Mouse (Mus musculus) brain, embryonic 14.5 days (tissue): ENCODE data around the gene Clca3a1. TPM values are rescaled to one million over a fixed set of nuclear protein-coding genes. Genes with fewer than 3 reads are reported as not detected.
"Not testable (repeated sequence)": the region's sequence is repeated elsewhere in the genome, so short reads cannot be mapped to it uniquely, and the experiment has no call there.

Experiments
- DNase-seq: peaks from one replicate; pipeline ENCODE4 v3.0.0-alpha.2; 2011; ENCODE audit warnings: low read depth
- CTCF ChIP-seq: fragments of 200-500 bp; IDR thresholded peaks from 2 replicates; pipeline ENCODE4 v1.5.1; 2012; ENCODE audit warnings: inconsistent platforms, mild to moderate bottlenecking, moderate library complexity, borderline replicate concordance; ENCODE audit not compliant: insufficient read depth, insufficient read length; ENCODE audit errors: extremely low read depth
- POLR2A ChIP-seq: fragments of 200-500 bp; IDR thresholded peaks from 2 replicates; pipeline ENCODE4 v1.6.1; 2012; ENCODE audit warnings: mild to moderate bottlenecking, inconsistent platforms, borderline replicate concordance; ENCODE audit not compliant: poor library complexity, insufficient read depth, insufficient read length, severe bottlenecking; ENCODE audit errors: extremely low read depth
- polyA plus RNA-seq: library from polyadenylated mRNA; depleted of rRNA; stranded (reverse); fragments of >200 nt; gene quantifications from 2 replicates; pipeline ENCODE4 v1.2.3, GENCODE M21; 2012; rRNA removed

The Clca3a1 gene
- 0.34 and 0.54 TPM in 2 replicates for polyA plus RNA-seq

DNA sequence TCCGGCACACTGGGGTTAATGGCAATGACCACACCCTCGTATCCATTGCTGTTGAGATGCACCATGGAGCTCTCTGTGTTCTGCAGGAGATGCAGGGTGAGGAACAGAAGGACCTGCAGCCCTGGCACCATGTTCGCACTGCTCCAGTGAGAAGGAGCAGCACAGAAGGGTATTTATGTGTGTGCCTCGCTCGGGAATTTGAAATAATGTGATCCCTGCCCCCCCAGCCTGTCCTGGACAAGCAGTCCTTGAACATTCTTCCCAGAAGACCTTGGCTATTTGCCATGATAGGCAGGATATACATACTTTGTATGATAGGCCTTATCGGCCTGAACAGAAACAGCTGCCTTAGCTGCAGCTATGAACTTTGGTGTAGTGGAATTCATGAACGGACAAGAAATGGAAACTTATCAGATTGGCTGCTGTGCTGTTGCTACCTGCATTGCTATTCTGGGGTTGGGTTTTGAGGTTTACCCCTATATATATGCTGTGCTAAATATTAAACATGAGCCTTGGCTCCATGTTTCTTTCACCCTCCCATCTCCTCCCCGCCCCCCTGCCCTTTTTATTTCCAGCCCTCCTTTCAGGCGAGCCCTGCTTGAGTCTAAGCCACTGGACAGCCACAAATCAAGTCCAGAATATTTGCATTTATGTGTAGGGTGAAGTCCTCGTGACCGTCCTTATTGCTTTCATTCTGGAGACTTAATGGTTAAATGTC, at the start of gene Clca3a1:
Gene Clca3a1 (minus strand): TSS at position 386 of the 718 bp plus-strand sequence.
- TF ChIP-seq CTCF (no peak), POLR2A (no peak)
- DNase-seq, result no peak

- peak; percentile 38 for DNase-seq
These were observed 47.6 kb upstream of the Clca3a1 start for GRCm38 (mm10) chr3:144808153-144808925.

DNA sequence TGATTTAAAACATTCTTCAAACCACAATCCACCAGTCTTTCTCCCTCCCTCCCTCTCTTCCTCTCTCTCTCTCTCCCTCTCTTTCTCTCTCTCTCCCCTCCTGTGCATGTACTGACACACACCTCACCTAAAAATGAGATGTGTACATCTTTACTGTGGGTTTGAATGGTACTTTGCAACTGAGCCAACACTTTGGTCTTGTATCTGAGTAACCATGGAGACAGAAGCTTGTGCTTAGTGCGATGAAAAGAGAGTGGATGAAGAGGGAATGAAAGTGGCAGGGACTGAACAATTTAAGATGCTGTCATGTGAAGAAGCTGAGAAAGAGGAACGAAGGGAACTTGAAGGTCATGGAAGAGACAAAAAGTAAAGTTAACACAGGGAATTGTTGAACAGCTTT, 45.8 kb upstream of the Clca3a1 start:
- DNase-seq, result not testable (repeated sequence)

DNA sequence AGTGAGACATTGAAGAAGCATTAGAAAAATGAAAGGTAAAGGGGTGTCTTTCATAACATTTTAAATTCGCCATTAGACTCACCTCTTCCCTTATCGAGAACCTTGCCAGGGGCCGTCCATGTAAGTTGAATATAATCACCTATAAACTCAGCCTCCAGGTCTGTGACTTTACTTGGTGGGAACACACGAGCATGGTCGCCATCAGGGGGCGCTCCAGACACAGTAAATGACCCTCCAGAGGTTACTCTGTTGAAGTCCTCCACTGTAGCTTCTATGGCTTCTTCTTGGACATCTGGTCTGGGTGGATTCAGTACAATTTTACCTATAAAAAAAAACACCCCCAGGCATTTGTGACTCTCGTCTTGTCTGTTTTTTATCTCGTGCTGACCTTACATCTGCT, 41.1 kb upstream of the Clca3a1 start:
- DNase-seq, result peak; percentile 46
- TF ChIP-seq POLR2A, result no peak
- peak; percentile 34; the same call in 1 of the 2 replicates for TF ChIP-seq CTCF

DNA sequence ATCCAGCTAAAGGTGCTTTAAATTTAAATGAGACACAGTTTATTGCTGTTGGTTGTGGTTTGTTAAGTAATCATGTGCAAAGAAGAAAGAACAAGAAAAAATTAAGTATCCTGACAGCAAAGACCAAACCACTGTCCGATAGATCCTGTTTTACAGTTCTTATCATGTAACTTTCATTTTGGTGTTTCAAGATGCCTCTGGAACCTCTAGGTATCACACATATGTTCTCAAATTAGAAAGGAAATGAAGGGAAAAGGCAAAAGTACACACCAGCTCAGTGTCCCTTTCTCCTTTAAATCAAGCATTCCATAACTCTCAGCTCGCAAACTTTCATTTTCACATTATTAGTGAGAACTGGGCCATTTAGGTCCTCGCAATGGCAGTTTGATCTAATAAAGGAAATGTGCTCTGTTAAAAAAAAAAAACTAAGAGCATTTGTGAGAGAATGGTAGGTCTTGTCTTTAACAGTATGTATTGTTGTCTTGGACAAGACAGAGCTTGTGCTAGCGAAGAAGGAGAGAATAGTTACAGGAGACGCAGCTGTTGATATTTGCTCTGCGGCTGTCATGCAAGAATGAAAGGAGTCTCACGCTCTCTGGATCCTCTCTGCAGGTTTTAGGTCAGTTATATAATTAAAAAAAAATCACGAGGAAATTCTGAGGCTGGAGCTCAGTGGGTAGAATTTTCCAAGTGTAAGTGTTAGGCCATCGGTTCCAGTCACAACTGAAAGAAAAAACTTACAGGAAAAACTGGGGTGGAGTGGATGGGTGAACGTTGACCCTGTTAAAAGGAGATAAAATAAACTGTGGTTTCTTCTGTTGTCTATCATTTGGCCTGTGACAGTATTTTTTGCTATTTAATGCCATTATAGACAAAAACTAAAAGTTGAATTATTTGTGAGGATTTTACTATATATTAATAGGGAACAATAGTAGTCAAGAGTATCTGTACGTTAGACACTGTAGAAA, 24.7 kb upstream of the Clca3a1 start:
- DNase-seq, result no peak
- TF ChIP-seq CTCF, result no peak
- no peak for TF ChIP-seq POLR2A

GRCm38 (mm10) chr3:144765161-144765560, 4.4 kb upstream of the Clca3a1 start:
- DNase-seq, result no peak
- TF ChIP-seq CTCF (no peak), POLR2A (no peak)

- no peak for DNase-seq
- no peak for TF ChIP-seq POLR2A
- TF ChIP-seq CTCF, result no peak
These were observed 677 bp upstream of the Clca3a1 start for GRCm38 (mm10) chr3:144761454-144761853.

DNA sequence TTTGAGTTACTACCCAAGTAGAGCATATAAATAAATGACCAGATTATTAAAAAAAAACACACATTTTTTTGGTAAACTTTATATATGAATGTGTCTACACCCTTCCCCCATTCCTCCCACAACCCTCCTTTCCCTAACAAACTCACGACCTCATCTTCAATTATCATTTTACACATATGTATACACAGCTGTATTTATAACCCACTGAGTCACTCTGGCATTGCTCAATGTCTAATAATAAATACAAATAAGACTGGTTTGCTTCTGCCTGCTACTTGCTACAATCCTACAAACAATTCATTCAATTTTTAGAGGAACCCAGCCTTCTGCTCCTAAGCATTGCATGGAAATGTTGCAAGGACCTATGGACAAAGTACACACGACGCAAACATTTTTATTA, 1.1 kb downstream of the Clca3a1 start:
- TF ChIP-seq POLR2A, result no peak
- TF ChIP-seq CTCF, result no peak

DNA sequence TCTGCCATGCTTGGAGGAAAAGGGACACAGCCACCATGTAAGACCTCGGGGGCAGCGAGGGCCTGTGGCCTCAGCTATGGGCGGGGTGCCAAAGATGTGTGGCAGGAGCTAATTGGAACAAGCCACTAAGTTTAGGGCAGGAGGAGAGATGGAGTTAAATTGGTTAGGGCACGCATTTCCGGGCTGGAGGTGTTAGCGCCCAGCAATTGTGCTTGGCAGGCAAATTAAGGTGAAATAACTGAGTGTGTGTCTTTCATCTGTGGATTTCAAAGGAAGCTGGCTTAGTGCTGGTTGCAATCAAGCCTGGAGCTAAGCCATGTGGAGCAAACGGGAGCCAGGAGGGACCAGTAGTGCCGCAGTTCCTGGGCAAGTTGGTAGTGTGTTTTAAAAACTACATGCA, 4.7 kb downstream of the Clca3a1 start:
- DNase-seq, result peak; percentile 61

More for the DNA sequence above, 1.1 kb downstream of the Clca3a1 start:
- no peak for DNase-seq

DNA sequence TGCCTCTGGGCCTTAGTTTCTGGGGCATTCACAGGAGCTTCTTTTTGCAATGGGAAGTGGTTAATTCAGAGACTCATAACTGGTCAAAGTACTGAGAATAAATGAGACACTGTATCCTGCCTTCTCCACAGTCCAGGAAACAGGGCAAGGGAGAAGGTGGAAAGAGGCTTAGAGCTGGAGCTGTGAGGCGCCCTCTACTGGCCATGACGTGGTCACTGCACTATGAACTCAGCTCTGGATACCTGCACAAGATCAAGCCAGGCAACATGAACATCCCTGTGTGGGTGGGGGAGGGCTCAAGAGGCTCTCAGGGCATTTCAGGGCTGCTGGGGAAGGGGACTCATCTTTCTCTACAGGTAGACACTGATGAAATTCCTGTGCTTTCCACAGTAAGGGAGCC, 7.7 kb downstream of the Clca3a1 start:
- TF ChIP-seq POLR2A (no peak), CTCF (peak; percentile 45; the same call in 1 of the 2 replicates)
- DNase-seq, result no peak

DNA sequence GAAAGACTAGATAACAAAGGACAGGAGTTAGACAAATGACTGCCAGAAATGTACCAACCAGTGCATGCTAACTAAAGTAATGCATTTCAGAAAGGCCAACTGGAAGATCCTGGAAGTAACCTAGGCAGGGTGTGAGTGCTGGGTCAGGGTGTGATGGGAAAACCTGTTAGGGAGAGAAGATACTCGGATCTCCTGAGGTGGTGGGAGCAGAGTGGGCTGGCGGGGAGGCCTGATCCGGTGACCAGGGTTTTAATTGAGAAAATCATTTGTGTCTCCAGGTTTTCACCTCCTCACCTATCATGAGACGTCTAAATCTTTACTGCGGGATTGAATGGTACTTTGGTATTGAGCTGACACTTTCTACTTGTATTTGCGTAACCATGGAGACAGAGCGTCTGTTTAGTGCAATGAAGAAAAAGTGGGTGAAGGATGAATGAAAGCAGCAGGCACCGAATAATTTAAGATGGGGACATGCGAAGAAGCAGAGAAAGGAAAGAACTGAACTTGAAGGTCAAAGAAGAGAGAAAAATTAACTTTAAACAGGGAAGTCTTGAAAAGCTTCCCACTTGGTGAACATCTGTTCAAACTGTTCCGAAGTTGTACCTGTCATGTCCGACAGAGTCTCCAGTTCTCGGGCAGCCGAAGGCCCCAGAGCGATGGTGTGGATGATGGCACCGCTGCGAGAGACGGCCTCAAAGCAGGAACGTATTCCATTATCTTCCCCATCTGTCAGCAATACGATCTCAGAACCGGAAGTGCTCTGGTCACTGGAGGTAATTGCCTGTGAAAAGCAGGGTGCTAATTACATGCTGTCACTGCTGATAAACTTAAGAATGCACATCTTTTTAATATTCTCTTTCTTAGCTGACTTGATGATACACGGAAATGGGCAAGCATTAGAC, 11.5 kb downstream of the Clca3a1 start:
- peak; percentile 40 for DNase-seq

DNA sequence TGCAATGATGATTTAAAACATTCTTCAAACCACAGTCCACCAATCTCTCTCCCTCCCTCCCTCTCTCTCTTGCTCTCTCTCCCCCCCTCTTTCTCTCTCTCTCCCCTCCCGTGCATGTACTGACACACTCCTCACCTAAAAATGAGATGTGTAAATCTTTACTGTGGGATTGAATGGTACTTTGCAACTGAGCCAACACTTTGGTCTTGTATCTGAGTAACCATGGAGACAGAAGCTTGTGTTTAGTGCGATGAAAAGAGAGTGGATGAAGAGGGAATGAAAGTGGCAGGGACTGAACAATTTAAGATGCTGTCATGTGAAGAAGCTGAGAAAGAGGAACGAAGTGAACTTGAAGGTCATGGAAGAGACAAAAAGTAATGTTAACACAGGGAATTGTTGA, 13.1 kb downstream of the Clca3a1 start:
- DNase-seq, result peak; percentile 54

DNA sequence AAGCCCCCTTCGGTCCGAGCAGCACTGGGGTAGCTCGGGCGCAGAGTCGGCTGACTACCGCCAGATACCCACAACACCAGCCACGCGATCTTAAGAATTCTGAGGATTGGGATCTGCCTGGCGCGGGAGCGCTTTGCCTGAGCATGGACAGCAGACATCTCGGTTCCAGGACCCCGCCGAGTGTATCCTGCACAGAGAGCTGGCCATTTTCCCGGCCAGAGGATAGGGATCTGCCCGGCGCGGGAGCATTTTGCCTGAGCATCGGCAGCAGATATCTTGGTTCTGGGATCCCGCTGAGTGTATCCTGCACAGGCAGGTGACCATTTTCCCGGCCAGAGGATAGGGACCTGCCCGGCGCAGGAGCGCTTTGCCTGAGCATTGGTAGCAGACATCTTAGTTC, 22.4 kb downstream of the Clca3a1 start:
- DNase-seq, result not testable (repeated sequence)

GRCm38 (mm10) chr3:144736831-144737230, 23.9 kb downstream of the Clca3a1 start:
- TF ChIP-seq CTCF (peak; percentile 52; the same call in 1 of the 2 replicates), POLR2A (no peak)
- peak; percentile 67 for DNase-seq
